Mouse (Mus musculus) frontal cortex, postnatal 10 days (tissue): ENCODE data around the gene Gpam.

Experiments
- DNase-seq, 2 experiments: peaks; one replicate each; pipeline ENCODE4 v3.0.0; 2022; ENCODE audit warnings: low spot score in 2 of 2, mixed read lengths in 1 of 2

The Gpam gene

DNA sequence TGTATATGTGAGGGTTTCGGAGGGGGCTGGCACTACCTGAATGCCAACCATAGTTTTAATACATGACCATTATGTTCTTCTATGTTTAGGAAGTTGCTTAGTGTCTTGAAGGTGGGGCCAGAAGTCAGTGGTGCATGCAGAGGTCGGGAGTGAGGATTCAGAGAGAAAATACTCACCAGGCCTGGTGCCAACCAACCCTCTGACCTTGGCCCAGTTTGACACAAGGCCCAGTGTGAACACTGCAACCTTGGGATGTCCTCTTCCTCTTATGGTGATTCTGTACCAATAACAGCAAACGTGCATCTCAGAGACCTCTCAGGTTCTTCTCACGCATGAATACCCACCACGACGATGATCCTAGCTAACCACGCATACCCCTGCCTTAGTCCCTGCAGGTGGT lies 11.5 kb upstream of the Gpam start:
- DNase-seq = no peak

- no peak for DNase-seq
Measured at GRCm38 (mm10) chr19:55137884-55138283, 10.8 kb upstream of the Gpam start.

DNA sequence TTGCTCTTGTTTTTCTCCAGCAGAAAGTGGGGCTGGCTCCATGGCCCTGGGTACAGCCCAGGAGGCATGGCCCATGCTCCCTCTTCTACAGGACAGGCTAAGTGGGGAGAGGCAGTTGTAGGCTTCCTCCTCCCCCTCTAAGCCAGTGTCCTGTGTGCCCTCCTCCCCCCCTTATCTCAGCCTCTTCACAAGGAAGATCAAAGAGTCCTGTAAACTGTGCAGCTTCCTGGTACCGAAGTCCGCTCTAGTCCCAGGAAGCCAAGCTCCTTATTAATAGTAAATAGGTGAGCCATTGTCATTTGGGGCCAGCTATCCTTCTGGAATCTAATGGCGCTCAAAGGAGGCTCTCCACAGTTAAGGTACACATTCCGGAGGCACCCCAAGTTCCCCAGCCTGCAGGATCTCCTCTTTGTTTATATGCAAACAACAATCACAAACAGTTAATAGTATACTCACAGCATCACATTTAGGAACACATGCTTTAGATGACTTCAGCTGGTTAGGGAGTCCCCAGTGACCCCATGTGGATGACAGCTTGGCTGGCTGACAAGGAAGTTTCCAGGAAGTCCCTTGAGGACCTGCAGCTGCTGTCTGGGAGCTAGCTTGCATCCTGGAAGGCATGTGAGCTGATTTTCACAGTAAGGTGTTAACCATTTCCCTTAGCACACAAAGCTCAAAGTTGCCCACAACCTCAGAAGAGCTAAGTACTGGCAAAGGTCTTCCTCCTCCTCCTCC lies 9.8 kb upstream of the Gpam start:
- no peak for DNase-seq

- no peak for DNase-seq
Measured at GRCm38 (mm10) chr19:55135918-55136317, 8.9 kb upstream of the Gpam start.

DNA sequence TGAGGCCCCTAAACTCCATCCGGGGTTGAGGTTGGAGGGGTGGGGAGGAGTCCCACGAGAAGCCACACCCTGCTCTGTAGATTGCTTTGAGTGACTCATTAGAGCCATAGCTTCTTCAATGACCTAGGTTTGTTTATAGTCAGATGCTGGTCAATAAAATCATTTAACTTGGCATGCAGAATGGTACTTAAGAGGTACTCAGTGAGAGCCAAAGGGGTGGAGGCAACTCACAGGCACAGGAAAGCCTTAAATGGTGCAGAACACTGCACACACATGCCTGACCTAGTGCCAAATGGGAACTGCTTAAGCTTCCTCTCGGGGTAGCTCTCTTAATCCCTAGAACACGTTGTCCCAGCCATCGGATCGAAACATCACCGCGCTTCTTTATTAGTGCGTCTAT lies 7.5 kb upstream of the Gpam start:
- DNase-seq = no peak

DNA sequence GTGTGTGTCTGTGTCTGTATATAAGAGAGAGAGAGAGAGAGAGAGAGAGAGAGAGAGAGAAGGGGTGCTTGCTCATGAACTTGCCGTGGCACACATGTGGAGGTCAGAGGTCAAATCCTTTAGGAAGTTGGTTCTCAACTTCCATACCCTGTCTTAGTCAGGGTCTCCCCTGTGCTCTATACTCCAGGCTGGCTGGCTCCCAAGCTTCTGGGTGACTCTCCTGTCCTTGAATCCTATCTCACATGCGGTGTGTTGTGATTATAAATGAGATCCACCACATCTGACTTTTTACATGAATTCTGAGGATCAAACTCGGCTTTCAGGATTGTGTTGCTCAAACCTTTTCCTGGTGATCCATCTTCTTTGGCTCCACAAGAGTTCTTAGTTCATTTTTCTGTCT lies 5.4 kb upstream of the Gpam start:
- DNase-seq = no peak

DNA sequence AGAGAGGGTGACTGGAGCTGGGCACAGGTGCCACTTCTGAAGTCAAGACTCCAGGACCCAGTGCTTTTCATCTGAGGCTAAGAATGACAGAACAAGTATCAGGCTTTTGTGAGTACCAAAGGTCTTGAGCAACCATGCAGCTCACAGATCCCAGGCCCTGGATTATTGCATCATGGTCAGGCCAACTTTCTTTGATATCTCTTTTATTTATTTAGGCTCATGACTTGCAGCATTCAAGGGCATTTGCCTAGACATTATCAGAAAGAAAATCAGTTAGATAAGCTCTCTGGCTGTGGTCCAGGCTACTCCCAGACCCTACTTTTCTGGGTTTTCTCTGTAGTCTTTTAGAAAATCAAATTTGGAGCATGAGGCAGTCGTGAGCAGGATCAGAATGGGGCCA lies 4.7 kb upstream of the Gpam start:
- no peak for DNase-seq

GRCm38 (mm10) chr19:55128469-55128868 lies 1.4 kb upstream of the Gpam start:
- no peak for DNase-seq

GRCm38 (mm10) chr19:55125456-55125855 lies 1.6 kb downstream of the Gpam start:
- DNase-seq = no peak

DNA sequence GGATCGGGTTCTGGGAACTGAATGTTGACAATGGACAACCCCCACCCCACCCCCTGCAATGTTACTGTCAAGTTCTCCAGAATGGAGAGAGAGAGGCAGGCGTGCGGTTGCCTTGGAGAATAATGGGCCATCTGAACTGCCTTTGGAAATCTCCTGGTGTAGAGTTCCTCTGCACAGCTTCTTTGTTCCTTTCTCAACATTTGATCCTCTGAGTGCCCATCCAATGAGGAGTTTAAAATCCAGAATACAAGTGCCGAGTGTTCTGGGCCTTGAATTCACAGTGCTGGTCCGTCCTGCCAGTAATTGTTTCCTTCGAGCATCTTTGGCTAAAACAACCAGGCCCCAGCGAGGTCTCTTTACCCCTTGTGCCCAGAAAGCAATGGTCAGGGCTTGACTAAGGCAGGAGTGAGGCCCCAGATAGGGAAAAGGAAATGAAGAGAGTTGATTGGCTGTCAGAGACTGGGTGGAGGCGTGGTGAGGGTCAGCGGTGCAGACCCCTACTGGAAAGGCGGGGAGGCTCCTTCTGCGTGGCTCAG lies 4.0 kb downstream of the Gpam start:
- peak in 1 of 2 experiments; percentile 26 for DNase-seq

GRCm38 (mm10) chr19:55122351-55122980 lies 4.6 kb downstream of the Gpam start:
- peak in 1 of 2 experiments; percentile 42 for DNase-seq

GRCm38 (mm10) chr19:55121836-55122235 lies 5.2 kb downstream of the Gpam start:
- DNase-seq = no peak

DNA sequence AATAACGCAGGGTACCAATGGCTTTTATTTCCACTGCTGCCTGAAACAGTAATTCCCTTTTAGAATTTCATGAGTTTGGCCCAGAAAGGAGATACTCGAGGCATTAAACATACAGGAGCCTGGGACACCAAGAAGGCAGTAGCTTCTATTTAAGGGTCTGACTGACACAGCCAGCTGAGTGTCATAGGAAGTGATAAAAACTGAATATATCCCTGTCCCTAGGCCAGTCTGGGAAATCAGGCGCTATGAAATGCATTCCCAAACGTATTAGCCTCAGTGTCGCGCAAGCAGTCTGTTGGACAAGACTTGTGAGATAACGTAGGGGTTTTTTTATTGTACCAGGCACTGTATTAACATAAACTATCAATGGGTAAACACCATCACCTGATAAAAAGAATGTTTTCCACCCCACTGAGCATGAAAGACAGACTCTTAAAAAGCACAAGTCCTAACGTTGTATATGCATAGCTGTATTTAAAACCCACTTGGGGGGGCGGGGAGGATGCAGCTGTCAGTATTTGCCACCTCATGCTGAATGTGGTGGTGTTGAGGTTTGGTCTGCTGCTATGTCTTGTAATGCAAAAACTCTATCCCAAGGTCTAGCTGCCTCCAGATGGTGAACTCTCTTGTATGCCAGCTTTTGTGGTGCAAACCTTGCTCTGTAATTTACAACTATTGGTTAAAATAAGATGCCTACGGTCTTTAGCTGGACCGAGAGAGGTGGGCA lies 6.4 kb downstream of the Gpam start:
- no peak for DNase-seq

- no peak for DNase-seq
Measured at GRCm38 (mm10) chr19:55119541-55119940, 7.5 kb downstream of the Gpam start.

DNA sequence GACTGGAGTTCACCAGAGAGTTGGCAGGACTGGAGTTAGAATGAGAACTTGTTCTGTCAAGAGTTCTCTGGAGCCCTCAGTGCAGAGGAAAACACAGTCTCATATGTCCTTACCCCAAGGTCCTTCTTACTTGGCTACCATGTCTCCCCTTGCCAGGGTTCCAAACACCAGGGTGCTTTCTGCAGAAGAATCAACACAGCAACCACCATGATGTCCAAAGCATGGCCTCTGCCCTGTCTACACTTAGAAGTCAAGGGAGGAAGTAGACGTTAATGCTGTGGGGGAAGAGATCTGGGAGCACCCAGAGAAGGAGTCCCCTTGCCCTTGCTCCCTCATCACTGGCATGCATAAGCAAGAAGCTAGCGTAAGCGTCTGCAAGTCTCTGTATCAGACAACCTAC lies 9.0 kb downstream of the Gpam start:
- DNase-seq = no peak

DNA sequence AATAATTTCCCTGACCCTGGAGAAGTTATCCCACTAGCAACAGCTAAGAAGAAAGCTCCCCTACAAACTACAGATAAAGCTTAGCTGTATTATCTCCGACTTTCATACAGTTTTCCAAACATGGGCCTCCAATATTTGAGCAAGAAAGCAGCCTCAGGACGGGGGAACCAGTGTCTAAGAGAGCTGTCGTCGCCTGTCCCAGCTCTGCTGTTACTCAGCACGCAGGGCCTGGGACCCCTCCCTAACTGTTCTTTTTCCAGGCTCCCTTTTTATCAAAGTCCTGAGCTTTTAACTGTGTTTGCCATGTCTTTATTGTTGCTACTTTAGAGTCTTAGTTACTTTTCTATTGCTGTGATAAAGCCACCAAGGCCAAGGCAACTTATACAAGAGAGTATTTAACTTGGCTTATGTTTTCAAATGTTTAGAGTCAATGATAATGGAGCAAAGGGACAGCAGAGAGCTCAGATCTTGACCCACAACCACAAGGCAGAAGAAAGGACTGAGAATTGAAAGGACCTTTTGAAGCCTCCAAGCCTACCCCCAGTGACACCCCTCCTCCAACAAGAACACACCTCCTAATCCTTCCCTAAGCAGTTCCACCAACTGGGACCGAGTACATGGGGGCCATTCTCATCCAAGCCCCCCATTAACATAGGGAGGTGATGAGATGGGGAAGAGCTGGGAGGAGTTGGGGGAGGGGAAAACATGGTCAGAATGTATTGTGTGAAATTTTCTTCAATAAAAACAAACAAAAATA lies 9.8 kb downstream of the Gpam start:
- DNase-seq = no peak

DNA sequence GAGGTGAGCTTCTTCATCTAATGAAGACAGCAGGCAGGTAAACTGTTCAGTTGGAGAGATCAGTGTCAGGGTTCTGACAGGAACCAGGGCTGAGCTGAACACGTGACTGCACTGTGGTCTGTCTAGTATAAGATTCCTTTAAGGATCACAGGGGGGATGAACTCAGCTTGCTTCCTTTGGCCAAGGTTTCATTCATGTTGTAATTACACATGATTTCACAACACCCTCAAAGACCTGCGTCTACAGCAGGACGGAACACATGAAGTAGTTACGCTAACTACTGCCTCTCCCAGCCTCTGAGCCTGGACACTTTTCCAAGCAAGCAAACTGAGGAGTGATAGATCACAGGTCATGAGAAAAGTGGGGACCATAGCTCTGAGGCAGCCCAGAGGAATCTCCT lies 11.5 kb downstream of the Gpam start:
- no peak for DNase-seq

- DNase-seq = no peak
Measured at GRCm38 (mm10) chr19:55114825-55115395, 12.1 kb downstream of the Gpam start.

DNA sequence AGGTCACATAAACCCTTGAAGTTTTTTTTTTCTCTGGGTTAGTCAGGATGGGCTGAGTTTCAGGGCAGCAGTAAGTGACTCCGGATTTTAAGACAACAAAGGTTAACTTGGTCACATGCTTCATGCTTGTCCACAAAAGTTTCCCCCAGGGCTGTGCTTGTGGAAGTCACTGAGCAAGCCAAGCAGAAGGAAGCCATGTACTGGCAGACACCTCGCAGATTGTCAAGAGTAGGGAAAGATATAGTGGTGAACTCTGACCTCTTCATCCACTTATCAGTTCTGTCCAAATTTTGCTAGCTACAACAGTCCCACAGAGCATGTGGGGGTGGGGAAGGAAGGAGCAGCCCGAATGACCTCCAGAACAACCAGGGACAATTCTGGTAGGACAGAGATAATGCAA lies 19.1 kb downstream of the Gpam start:
- DNase-seq = no peak

DNA sequence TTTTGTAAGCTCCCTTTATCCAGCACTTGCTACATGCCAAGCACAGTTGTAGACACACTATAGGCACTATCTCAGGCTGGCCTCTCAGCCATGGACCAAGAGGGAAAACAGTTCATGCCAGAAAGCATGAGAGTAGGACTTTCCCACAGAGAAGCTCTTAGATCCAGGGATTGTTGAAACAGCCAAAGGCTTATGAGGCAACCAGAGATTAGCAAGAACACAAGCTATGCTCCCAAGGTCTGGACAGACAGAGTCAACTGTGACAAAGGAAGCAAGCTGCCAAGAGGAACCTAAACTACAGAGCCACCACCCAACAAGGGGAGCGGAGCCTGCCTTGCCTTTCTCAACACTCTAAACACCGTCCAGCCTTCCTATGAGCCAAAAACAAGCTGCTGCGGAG lies 21.1 kb downstream of the Gpam start:
- DNase-seq = no peak

DNA sequence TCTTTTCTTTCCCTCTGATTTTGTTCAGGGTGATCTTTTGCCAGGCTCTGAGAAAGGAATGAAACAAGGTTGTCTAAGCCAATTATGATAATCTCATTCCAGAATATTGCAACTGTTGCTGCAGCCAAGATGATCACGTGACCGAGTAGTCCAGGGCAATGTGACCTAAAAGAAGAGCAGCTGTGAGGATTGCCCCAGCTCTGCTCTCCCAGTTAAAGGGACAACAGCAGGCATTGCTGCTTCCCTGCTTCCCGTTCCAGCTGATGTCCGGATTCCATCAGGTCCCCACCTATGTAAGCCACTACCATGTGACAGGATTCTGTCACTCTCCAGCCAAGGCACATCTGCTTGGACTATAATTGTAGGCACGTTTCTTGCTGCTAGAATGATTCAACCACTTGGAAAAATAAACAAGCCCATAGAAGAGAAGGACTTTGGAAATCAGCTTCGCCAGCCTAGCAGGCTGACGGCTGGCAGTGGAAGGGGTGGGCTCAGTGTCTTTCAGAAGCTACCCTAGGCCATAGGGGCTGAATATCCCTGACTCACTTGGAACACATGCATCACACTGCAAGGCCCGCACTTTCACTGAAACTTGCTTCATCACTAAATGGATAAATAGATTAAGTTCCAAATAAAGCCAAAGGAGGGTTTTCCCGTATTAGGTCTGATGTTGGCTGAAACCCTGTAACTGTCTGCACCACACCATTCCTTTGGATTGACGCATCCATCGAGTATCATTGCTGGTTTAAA lies 23.8 kb downstream of the Gpam start:
- peak in 1 of 2 experiments; percentile 44 for DNase-seq
